Mouse (Mus musculus) left cerebral cortex, postnatal 36 days (tissue): Measurements from ENCODE around the gene Banp. TPM values are rescaled to one million over a fixed set of nuclear protein-coding genes. Genes with fewer than 3 reads are reported as not detected.

Source experiments
- DNase-seq, 2 experiments: peaks; one replicate each; pipeline ENCODE4 v3.0.0; 2021 to 2022; ENCODE audit warnings: low spot score in 2 of 2, mixed read lengths in 1 of 2
- intact Hi-C: fragments of 180-260 bp; cut with DNase I; formaldehyde crosslinking; loops from one replicate; pipeline ENCODE4 v1.15.1; 2025
- total RNA-seq, 2 experiments: library from RNA; stranded (reverse); gene quantifications; 2 replicates each; pipeline ENCODE4 v1.2.3; 2021

The Banp gene
- total RNA-seq, 2 experiments from 2014 or later, result 25.8 to 47.8 TPM

GRCm38 (mm10) chr8:121970225-121970624 is 20.7 kb downstream of the Banp start:
- intact Hi-C loops, result no loop called here
- no peak for DNase-seq

GRCm38 (mm10) chr8:121971488-121972058 is 22.0 kb downstream of the Banp start:
- no peak for DNase-seq
- intact Hi-C loops, result no loop called here

- intact Hi-C loops, result no loop called here
- no peak for DNase-seq
Observed at GRCm38 (mm10) chr8:121973906-121974305, 24.4 kb downstream of the Banp start.

- intact Hi-C loops, result loop anchor here (2.0 to 5.0 kb wide), 3 partner anchors 254 to 354 kb away; no protein-coding TSS in a partner anchor
- DNase-seq, result no peak
Observed at GRCm38 (mm10) chr8:121977819-121978590, 28.5 kb downstream of the Banp start.

GRCm38 (mm10) chr8:121978670-121979069 is 29.1 kb downstream of the Banp start:
- intact Hi-C loops, result loop anchor here (5.0 kb wide), 2 partner anchors 254 to 354 kb away; no protein-coding TSS in a partner anchor
- no peak for DNase-seq

GRCm38 (mm10) chr8:121980792-121981519 is 31.4 kb downstream of the Banp start:
- intact Hi-C loops, result no loop called here
- no peak for DNase-seq

- intact Hi-C loops, result no loop called here
- no peak for DNase-seq
Observed at GRCm38 (mm10) chr8:121981520-121981895, 32.0 kb downstream of the Banp start.

GRCm38 (mm10) chr8:121985673-121986072 is 36.1 kb downstream of the Banp start:
- intact Hi-C loops, result no loop called here
- no peak for DNase-seq

GRCm38 (mm10) chr8:121987892-121988291 is 38.3 kb downstream of the Banp start:
- intact Hi-C loops, result no loop called here
- DNase-seq, result no peak

GRCm38 (mm10) chr8:121990506-121991255 is 41.1 kb downstream of the Banp start:
- no peak for DNase-seq
- intact Hi-C loops, result no loop called here

GRCm38 (mm10) chr8:121991611-121992010 is 42.1 kb downstream of the Banp start:
- DNase-seq, result no peak
- intact Hi-C loops, result no loop called here

GRCm38 (mm10) chr8:121992911-121993310 is 43.4 kb downstream of the Banp start:
- no peak for DNase-seq
- intact Hi-C loops, result no loop called here

- DNase-seq, result no peak
- intact Hi-C loops, result no loop called here
Observed at GRCm38 (mm10) chr8:121995112-121995511, 45.6 kb downstream of the Banp start.

GRCm38 (mm10) chr8:121995895-121996294 is 46.3 kb downstream of the Banp start:
- intact Hi-C loops, result no loop called here
- no peak for DNase-seq

- DNase-seq, result no peak
- intact Hi-C loops, result no loop called here
Observed at GRCm38 (mm10) chr8:121998631-121999030, 49.1 kb downstream of the Banp start.

GRCm38 (mm10) chr8:121999211-121999610 is 49.7 kb downstream of the Banp start:
- intact Hi-C loops, result no loop called here
- DNase-seq, result no peak

GRCm38 (mm10) chr8:122001339-122002115 is 52.0 kb downstream of the Banp start:
- DNase-seq, result no peak
- intact Hi-C loops, result no loop called here

- intact Hi-C loops, result no loop called here
- DNase-seq, result no peak
Observed at GRCm38 (mm10) chr8:122003646-122004045, 54.1 kb downstream of the Banp start.

- intact Hi-C loops, result no loop called here
- DNase-seq, result no peak
Observed at GRCm38 (mm10) chr8:122004131-122004530, 54.6 kb downstream of the Banp start.
